Mouse (Mus musculus) thymus, adult 18-20 months (tissue): ENCODE data around the gene Lonrf2.
A peak's percentile ranks its signal among the peaks of the same experiment; 100 is the strongest.

ENCODE experiments used
- DNase-seq, 2 experiments: peaks; one replicate each; pipeline ENCODE4 v3.0.0; 2022; ENCODE audit warnings: mixed read lengths in 2 of 2

The Lonrf2 gene

DNA sequence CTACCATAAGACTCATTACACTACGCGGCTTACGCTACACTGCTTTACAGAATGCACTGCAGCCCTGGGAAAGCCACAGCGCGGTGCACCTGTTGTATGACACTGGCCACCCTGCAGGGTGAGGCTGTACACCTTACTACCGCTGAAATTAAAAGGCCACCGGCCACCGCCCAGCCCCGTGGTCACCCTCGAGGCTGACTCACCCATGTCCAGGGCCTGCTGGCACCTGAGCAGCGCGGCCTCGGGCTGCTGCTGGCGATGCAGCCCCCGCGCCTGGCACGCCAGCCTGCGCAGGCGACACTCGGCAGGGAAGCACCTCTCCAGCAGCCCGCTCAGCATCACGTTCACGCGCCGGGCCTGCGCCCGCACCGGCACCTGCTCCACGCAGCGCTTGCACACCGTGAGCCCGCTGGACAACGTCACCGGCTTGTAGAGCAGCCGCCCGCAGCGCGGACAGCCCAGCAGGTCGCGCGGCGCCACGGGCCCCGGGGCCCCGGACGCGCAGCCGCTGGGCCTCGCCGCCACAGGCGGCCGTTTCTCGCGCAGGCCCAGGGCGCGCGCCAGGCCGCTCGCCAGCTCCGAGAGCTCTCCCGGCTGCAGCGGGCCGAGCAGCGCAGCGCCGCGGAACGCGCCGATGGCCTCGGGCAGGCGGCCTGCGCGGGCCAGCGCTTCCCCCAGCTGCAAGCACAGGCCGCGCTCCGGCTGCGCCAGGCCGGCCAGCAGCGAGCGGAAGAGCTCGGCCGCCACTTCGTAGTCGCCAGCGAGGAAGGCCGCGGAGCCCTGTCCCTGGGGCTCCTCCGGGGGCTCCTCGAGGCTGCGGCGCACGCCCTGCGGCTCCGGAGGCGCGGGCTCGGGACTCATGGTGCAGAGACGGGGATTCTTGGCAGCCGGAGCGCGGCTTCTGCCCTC is 689 bp downstream of the Lonrf2 start:
- DNase-seq: no peak

DNA sequence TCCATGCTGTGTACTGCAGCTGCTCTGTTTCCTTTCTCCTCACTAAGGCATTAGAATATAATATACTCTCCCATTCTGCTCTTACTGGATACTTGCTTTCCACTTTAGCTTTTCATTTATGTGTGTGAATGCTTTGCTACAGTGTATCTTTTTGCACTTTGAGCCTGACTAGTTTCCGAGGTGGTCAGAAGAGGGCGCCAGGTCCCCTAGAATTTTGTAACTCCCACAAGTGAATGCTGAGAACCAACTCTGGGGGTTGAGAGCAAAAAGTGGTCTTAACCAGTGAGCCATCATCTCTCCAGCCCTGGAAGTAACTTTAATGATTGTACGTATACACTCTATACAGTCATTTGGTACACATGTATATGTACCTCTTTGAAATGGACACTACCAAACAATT is 1.6 kb downstream of the Lonrf2 start:
- no peak for DNase-seq

DNA sequence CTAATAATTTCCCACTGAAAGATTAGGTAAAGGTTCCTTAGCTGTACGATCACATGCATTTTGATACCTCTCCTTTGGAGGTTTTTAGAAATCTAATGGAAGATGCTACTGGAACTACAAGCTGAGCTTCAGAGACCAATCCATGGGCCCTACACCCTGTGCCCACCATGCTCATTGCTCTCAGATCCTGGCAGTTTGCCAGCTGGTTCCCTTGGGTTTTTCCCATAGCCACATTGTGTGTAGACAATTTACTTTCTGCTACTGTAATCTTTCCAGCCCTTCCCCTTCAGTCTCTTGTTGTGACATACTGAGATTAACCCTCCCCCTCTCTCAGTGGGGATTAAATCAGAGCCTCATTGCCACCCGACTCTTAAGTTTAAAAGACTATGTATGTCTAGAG is 11.6 kb downstream of the Lonrf2 start:
- no peak for DNase-seq

DNA sequence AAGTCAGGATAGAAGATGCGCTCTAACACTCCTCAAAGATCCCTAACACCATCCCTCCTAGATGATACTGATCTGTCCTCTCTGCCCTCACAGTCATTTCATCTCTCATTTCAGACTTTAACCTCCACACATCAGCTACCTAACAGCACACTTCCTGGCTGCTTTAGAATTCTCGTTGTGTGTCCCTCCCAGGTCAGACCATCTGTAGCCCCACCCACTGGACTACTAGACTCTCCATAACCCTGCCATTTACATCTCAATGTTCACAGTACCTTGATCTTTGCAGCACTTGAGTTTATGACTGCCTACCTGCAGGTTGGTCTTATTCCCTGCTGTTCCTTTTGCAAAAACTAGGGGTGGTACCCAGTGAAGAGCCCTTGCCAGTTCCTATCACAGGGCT is 12.7 kb downstream of the Lonrf2 start:
- DNase-seq: no peak

DNA sequence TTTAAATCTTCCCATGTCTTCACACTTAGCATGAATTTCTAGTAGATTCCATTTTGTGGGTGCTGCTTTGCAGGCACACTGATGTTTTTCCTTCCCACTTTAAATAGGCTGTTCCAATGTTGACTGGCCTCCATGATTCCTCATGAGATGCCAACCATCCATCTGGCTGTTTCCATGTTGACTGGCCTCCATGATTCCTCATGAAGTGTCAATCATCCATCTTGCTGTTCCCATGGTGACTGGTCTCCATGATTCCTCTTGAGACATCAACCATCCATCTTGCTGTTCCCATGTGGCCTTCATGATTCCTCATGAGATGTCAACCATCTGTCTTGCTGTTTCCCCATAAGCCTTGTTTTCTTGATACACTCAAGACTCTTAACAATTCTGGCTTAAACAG is 16.8 kb downstream of the Lonrf2 start:
- DNase-seq: no peak

DNA sequence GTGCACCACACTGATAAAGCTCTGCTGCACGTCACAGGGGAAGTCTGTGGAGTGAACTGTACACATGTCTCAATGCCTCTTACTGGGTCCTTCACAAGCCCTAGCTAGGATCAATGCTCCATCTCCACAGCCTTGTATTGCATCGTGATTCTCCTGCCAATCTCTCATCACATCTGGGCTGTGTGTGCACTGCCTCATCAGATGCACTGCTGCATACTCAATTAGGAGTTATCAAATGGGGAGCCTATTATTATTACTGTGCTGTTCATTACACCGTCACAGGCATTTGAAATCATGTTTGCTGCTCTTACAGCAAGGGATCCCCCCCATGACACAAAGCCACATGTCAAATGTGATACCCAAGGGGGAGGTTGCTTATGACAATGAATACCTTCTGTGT is 18.8 kb downstream of the Lonrf2 start:
- no peak for DNase-seq

DNA sequence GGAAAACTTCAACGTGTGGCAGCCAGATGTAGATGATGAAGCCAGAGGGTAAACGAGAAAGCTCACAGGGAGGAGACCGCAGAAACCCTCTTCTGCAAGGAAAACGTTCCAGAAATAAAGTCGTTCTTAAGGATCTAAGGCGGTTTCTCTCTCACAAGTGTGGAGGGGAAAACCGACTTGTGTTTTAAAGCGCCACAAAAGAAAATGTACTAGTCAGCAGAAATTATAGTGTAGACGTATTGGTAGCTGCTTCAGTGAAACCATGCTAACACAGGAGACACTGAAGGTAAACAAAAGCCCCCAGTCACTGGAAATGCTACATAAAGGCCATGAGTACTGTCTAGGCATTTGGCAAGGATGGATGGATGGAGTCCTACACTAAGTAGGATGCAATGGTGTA is 19.2 kb downstream of the Lonrf2 start:
- DNase-seq: no peak

DNA sequence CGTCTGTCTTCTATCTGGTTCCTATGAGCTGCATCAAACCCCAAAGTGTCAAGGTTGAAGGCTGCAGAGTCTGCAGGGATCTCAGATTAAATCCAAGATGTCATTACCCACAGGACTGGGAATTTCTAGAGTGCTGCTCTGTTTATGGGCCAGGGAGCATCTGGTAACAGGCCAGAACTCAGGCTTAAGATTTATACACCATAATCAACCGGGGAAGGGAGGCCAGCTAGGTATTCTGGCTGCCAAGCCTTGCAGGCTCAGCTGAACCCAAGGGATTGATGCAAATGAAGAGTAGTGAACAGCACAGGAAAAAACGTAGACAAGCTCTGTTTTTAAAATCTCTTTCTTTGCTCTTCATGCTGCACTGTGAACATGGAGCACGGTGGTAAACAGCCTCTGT is 20.2 kb downstream of the Lonrf2 start:
- no peak for DNase-seq

DNA sequence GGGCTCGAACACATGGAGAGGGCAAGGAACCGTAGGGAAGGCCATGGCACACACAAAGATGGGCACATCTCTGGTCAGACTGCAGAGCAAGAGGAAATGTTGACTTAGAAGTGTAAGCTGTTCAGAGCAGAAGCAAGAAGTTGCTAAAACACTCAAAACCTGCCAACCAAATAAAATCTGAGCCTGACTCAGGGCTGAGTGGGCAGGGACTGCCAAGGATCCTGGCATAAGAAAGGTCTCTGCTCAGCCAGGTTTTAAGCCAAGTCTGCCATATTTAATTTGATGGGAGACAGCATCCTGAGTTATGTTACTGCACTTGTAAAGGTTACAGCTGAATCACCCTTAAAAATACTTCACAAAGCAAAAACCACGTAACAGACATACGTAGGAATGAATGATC is 29.4 kb downstream of the Lonrf2 start:
- DNase-seq: no peak

DNA sequence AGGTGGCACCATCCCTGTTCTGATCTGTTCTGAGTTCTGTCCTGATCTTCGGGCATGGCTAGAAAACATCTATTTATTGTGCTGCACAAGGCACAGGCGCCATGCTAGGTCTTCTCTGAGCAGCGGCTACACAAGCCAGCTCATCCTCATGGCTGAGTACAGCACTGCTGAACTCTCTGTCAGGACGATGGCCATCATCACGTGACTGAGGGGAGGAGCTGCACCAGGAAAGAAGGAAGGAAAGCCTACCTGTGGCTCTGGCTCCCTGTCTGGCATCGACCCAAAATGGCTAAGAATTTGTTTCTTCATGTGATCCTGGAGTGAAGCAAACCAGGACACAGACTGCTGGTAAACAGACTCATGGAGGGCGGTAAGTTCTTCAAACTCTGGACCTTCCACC is 36.1 kb downstream of the Lonrf2 start:
- no peak for DNase-seq

DNA sequence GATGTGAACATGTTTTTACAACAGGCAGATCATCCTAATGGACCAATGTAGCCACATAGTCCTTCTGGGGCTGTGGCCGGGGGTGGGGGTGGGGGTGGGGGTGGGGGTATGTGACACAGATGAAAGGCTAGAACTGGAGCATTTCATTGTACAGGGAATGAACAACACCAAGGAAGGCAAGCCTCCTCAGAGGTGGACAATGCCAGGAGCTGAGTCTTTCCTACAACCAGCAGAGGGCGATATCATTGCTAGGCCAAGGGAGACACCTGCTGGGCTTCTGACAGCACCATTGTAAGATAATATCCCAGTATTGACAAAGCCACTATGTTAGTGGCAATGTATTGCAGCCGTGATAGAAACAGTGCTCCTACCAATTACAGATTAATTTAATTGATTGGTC is 37.2 kb downstream of the Lonrf2 start:
- DNase-seq: no peak

DNA sequence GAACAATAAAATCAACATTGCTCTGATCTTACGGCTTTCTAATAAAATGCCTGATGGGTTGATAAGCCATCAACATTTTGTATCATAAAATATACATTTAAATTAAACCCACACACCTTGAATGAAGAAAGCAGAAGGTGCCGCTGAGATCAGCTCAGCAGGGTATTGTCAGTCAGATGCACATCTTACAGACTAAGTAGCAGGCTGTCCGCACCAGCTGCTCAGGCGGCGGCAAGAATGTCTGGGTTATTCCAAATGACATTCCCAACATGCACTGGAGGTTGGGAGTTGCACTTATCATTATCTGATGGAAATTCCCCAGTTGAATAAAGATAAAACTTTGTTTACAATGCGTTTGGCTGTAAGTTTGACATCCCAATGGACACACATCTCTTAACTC is 39.6 kb downstream of the Lonrf2 start:
- no peak for DNase-seq

DNA sequence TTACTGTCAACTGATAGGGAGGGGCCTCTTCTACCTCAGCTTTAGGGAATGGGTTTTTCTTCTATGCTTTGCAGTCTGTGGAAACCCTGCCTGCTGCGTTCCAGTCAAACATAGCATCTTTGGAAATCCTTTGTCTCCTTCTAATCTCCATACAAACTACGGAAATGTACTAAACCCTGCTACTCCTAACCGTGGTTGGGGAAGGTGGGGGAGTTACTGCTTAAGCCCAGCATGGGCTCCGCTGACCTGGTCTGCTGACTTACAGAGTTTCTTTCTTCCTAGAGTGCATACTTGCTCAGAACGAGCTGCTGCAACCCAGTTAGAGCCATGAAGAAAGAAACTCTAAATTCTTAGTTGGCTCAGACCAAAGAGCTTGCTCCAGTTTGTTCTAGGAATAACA is 41.0 kb downstream of the Lonrf2 start:
- no peak for DNase-seq

DNA sequence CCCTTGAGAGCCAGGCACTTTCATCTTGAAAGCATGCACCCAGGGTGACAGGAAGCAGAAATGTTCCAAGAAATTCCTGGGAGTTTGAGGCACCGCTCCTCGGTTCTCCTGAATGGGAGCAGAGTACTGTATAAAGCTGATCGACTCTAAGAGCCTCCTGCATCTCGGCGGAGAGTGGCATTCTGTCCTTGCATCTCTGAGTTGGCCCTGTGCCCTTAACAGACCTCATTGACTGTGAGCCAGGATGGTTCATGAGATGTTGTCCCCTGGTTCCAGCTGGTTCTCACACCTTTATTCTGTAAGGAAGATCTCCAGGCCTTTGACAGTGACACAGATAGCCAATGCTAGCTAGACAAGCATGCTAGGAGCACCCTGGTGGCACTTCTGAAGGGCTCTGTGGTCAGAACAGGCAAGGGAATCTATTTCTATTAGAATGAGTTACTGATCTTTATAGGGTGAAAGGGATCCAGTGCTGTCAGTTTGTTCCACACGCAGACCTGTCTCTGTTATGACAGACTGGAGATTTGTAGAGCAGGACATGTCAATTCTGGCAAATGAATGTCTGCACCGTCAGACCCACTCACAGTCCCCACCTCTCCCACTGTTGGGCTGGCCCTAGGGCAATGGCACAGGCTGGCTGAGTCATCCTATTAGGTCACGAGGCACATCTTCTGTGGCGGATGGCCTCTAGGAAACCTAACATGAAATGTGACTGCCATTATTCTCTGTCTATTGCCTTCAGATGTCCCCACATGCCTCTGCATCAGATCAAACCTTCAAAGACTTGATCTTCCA is 45.3 kb downstream of the Lonrf2 start:
- DNase-seq: no peak

DNA sequence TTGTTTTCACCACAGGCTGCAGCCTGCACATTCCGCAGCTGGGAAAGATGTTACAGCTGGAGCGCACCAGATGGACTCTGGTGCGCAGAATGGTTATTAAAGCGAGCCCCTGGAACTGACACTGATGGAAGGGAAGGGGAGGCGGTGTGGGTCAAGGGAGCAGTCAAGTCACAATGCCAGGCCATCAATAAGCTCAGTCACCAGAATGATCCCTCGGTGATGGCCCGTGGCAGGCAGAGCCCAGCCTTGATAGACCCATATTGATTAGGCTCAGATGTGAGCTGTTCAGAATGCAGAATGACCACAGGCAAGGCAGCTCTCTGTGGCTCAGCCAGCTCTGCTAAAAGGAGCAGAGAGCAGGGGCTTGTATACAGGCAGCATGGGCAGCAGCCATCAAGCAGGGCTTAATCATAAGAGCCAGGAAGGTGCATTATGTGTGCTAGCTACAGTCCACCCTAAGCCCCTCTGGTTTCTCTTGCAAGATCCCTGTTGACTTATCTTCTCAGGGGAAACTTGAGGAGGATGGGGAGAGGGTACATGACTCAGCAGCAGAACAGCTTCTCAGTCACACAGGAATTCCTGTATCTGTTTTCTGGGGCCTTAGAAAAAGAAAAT is 46.4 kb downstream of the Lonrf2 start:
- DNase-seq: no peak

DNA sequence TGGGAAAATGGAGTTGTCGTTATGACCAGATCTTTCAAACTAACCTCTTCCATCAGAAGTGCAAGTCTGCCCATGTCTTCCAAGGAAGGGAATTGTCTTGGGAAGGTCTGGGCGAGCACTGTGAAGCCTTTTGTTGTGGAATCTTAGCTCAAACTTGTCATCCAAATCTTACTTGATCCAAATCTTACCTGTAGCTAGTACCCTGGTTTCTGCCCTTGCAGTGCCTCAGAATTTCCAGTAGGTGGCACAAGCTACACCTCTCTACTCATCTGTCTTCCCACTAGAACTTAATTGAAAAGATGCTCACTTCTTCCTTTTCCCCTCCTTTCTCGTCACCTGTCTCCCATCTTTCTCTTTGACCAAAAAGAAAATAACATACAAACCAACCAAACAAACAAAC is 47.6 kb downstream of the Lonrf2 start:
- DNase-seq: no peak

DNA sequence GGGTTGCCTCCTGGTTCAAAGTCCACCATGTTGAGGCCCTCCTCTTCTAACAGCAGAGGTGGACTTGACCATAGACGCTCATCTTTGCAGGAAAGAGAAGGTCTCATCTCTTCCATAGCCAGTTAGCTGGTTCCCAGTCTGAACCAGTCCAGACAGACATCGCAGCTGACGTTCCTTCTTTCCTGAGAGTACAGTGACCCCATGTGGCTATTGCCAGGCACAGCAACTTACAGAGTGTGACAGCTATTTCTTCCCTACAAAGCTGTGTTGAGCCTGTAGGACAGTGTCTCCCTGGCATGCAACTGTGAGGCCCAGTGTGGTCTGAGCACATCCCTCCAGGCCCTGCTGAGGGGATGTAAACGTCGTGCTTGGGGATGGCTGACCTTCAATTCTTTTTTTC is 49.1 kb downstream of the Lonrf2 start:
- no peak for DNase-seq

DNA sequence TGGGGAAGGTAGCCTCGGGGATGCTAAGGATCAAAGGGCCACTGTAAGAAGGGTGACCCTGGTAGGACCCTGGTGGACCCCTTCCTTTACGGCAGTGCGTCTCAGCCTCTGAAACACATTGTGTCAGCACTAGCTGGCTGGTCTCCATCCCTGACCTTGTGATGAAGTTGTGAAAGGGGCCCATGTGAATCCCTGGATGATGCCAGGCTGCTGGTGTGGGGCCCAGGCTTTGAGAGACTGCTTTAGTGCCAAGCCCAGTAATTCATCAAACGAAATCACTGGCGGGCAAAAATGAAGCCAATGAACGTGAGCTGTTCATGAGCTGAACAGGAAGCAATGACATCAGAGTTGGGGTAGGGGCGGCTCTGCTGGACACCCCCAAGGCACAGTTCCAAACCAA is 50.2 kb downstream of the Lonrf2 start:
- no peak for DNase-seq

DNA sequence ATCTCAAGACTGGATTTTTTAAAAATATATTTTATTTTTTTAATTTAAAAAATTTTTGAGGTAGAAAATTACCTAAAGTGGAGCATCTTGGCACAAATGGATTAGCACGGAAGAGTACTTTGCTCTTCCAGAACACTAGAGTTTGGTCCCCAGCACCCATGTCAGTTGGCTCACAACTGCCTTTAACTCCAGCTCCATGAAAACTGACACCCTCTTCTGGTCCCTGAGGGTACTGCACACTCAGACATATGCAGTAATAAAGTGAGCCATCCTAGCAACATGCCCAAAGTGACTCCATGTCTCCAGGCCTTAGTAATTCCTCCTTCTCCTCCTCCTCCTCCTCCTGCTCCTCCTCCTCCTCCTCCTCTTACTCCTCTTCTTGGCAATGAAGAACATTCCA is 58.2 kb downstream of the Lonrf2 start:
- DNase-seq: no peak

DNA sequence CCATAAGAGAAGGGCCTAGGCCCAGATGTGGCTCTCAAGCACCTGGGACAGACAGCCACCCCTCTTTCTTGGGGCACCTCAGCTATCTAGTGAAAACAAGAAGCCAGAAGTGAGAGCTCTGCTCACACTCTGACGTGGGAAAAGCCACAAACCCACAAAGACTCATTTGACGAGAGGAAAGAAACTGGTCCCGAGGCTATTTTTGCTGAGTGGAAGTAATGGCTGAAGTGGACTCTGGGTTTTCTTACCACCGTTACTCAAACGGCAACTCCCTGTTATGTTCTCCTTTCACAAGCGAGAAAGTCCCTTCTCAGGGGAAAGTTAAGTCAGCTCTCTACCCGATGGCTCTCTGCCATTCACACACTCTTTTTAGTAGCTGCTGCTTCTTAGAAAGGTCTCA is 59.0 kb downstream of the Lonrf2 start:
- no peak for DNase-seq

DNA sequence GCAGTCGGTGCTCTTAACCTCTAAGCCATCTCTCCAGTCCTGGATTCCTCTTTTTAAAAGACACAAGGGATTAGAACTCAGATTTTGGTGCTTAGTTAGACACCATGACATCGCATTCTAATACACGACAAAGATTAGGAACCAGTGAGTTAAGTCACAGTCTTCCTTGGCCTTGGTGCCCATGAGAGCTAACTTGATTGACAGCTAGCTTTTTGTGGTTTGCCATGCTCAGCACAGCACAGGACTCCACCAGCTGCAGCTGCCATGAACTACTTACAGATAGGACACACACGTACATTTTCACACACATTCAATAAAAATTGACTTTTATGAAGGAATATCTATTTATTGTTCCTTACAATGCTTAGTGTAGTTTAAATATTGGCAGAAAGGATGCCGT is 60.8 kb downstream of the Lonrf2 start:
- no peak for DNase-seq

DNA sequence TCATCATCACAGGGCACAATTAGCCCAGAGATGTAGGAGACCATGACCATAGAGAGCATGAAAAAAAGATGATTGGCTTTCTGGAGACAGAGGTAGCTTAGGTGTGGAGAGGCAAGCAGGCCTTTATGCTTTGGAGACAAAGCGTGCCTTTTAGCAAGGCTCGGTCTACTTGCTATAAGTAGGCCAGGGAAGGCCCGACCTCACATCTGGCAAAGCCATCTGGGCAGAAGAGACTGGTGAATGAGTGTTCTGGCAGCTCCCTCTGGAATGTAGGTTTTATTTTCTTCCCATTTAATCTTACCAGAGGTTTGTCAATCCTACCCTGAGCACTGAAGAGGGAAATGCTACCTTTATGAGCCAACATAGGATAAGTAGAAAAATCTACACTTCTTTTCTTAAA is 65.8 kb downstream of the Lonrf2 start:
- DNase-seq: no peak

DNA sequence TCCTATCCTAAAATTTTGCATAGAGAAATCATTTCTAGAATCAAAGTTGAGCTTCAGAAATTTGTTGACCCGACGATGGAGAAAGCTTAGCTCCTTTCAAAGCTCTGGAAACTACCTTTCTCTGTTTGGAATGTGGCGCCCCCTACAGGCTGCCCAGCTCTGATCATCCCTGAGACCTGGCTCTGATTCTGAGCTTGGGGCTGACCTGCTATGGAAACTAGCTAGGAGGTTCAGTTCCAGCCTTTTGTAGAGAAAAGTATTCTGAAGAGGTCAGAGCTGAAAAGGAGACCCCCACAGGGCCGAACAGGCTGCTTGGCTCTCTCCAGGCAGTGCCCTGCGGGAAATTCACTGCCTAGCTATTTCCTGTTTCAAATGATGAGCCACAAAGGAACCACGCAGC is 66.6 kb downstream of the Lonrf2 start:
- DNase-seq: no peak

DNA sequence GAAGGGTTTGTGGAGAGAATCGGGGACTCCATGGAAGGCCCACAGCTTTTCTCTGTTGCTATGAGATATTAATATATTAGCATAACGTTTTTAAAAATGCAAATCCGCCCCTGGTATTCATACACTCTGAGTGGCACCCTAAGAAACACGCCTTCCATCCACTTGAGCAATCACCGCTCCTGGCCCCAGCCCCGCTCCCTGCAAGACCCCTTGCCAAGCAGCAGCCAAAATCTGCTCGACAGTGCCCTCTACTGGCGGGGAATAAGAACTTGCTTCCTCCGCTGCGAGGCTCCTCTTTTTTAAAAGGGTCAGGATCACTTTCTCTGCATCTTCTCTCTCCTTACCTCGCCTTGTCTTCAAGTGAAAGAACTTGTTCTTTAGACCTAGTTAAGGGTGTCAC is 68.7 kb downstream of the Lonrf2 start:
- peak; percentile 40 to 43 for DNase-seq
